Mouse (Mus musculus): Measurements from ENCODE around the gene Sri.

Sri gene

GRCm38 (mm10) chr5:8111691-8112090 lies 65.8 kb downstream of the Sri start:
- no peak for DNase-seq (ENCODE audit: low spot score)

DNA sequence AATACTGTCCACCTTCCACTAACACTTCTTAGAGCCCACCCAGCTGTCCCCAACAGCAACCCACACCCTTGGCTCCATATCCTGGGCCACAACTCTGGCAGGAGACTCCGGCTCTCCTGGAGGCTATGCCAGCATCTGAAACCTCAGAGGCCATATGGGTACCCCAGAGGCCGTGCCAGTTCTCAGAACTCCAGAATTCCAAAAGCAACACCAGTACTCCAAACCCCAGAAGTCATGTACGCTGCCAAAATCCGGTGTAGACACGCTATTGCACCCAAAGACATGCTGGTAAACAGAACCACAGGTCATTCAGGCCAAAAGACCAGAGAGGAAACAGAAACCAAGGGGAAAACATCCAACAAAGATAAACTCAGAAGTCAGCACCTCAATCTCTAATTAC lies 66.4 kb downstream of the Sri start:
- DNase-seq (ENCODE audit: low spot score): no peak

- no peak for DNase-seq (ENCODE audit: low spot score)
These were observed 70.8 kb downstream of the Sri start for GRCm38 (mm10) chr5:8116561-8117168.
